Mouse (Mus musculus) ES-Bruce4 (cell line): Measurements from ENCODE around the gene Brd2. TPM values are rescaled to one million over a fixed set of nuclear protein-coding genes. Genes with fewer than 3 reads are reported as not detected.

Experiments used
- H3K27ac ChIP-seq: 2 replicates; pipeline ENCODE4 v1.5.1; 2012; ENCODE audit warnings: low read length, inconsistent platforms; ENCODE audit not compliant: insufficient read depth
- H3K27me3 ChIP-seq: 2 replicates; pipeline ENCODE4 v1.6.1; 2012; ENCODE audit warnings: mild to moderate bottlenecking, low read length, inconsistent platforms; ENCODE audit not compliant: control insufficient read depth, poor library complexity, insufficient read depth, severe bottlenecking
- H3K36me3 ChIP-seq: 2 replicates; pipeline ENCODE4 v1.6.1; 2012; ENCODE audit warnings: inconsistent platforms, mild to moderate bottlenecking, low read length, moderate library complexity; ENCODE audit not compliant: control insufficient read depth, poor library complexity, insufficient read depth, severe bottlenecking
- H3K4me1 ChIP-seq: one replicate; pipeline ENCODE4 v1.8.1; 2011; ENCODE audit warnings: low read length; ENCODE audit not compliant: control insufficient read depth, insufficient read depth
- H3K4me3 ChIP-seq: 2 replicates; pipeline ENCODE4 v1.5.1; 2011; ENCODE audit warnings: low read depth, mild to moderate bottlenecking, low read length
- H3K9ac ChIP-seq: 2 replicates; pipeline ENCODE4 v1.6.1; 2012; ENCODE audit warnings: low read depth, mild to moderate bottlenecking, inconsistent platforms; ENCODE audit not compliant: poor library complexity, severe bottlenecking
- H3K9me3 ChIP-seq: replicated peaks from 2 replicates; pipeline ENCODE4 v1.6.1; 2012; ENCODE audit warnings: mild to moderate bottlenecking, low read length, inconsistent platforms; ENCODE audit not compliant: control insufficient read depth, poor library complexity, insufficient read depth, severe bottlenecking
- CTCF ChIP-seq: IDR thresholded peaks from one replicate; pipeline ENCODE4 v1.8.1; 2011; ENCODE audit warnings: low read depth, low read length
- EP300 ChIP-seq: IDR thresholded peaks from 2 replicates; pipeline ENCODE4 v1.6.1; 2011; ENCODE audit warnings: low read depth, low read length; ENCODE audit not compliant: insufficient read depth
- POLR2A ChIP-seq: IDR thresholded peaks from one replicate; pipeline ENCODE4 v1.8.1; 2011; ENCODE audit warnings: low read length; ENCODE audit not compliant: insufficient read depth
- polyA plus RNA-seq: library from polyadenylated mRNA; stranded (reverse); fragments of >200 nt; gene quantifications from 2 replicates; pipeline ENCODE4 v1.2.4, GENCODE M21; 2011; ENCODE audit warnings: low read depth; ENCODE audit not compliant: missing spikeins, insufficient read depth, insufficient read length

Gene Brd2
- polyA plus RNA-seq, 1 experiment: 199 TPM

- Histone ChIP-seq H3K9ac (no peak overlapping the region), H3K27ac (no peak overlapping the region), H3K9me3 (no peaks in the 10 kb centered on the region), H3K4me3 (no peak overlapping the region), H3K27me3 (no peaks in the 10 kb centered on the region), H3K36me3 (no peaks in the 10 kb centered on the region), H3K4me1 (peaks cover 2% of the 10 kb centered on the region)
- TF ChIP-seq CTCF: no peak
- TF ChIP-seq EP300: no peak
- TF ChIP-seq POLR2A: no peak
These were observed 6.7 kb upstream of the Brd2 start for GRCm38 (mm10) chr17:34128944-34129791.

GRCm38 (mm10) chr17:34128264-34128937, 6.0 kb upstream of the Brd2 start:
- no peak overlapping the region for H3K9ac ChIP-seq
- no peaks in the 10 kb centered on the region for H3K9me3 ChIP-seq
- no peaks in the 10 kb centered on the region for H3K27me3 ChIP-seq
- H3K27ac ChIP-seq: no peak overlapping the region
- no peaks in the 10 kb centered on the region for H3K36me3 ChIP-seq
- H3K4me3 ChIP-seq: no peak overlapping the region
- peak; percentile 3 for TF ChIP-seq CTCF
- TF ChIP-seq EP300: no peak
- peaks cover 2% of the 10 kb centered on the region for H3K4me1 ChIP-seq

GRCm38 (mm10) chr17:34127475-34127874, 5.0 kb upstream of the Brd2 start:
- no peak overlapping the region for H3K27ac ChIP-seq
- H3K9ac ChIP-seq: no peak overlapping the region
- H3K4me3 ChIP-seq: no peak overlapping the region
- H3K9me3 ChIP-seq: no peaks in the 10 kb centered on the region
- H3K4me1 ChIP-seq: peaks cover 2% of the 10 kb centered on the region
- H3K36me3 ChIP-seq: no peaks in the 10 kb centered on the region
- no peaks in the 10 kb centered on the region for H3K27me3 ChIP-seq
- TF ChIP-seq EP300 (no peak), POLR2A (no peak), CTCF (no peak)

GRCm38 (mm10) chr17:34126826-34127420, 4.5 kb upstream of the Brd2 start:
- Histone ChIP-seq H3K36me3 (no peaks in the 10 kb centered on the region), H3K4me1 (peaks cover 2% of the 10 kb centered on the region), H3K9me3 (no peaks in the 10 kb centered on the region), H3K4me3 (no peak overlapping the region), H3K9ac (no peak overlapping the region), H3K27me3 (no peaks in the 10 kb centered on the region), H3K27ac (peak overlapping the region; percentile 15; the same call in 1 of the 2 replicates)
- no peak for TF ChIP-seq POLR2A
- TF ChIP-seq EP300: no peak
- TF ChIP-seq CTCF: no peak

- no peaks in the 10 kb centered on the region for H3K27me3 ChIP-seq
- no peak for TF ChIP-seq EP300
- no peak for TF ChIP-seq CTCF
- no peak for TF ChIP-seq POLR2A
- no peak overlapping the region for H3K4me3 ChIP-seq
- no peak overlapping the region for H3K27ac ChIP-seq
- H3K9me3 ChIP-seq: no peaks in the 10 kb centered on the region
- 0 out of 2 replicates have a peak, but pooled peaks cover under 1% of the 10 kb centered on the region for H3K36me3 ChIP-seq
- H3K4me1 ChIP-seq: peaks cover 2% of the 10 kb centered on the region
- no peak overlapping the region for H3K9ac ChIP-seq
These were observed 2.2 kb upstream of the Brd2 start for GRCm38 (mm10) chr17:34124649-34125048.
